Mouse (Mus musculus) hindbrain, embryonic 16.5 days (tissue): ENCODE measurements at regions not wholly inside any gene's neighbourhood (a gene's known extent, or its start where the extent isn't known, plus 50 kb on each side); places are given as distances from the start of the nearest gene placed in this dataset.
"Not testable (repeated sequence)": the region's sequence is repeated elsewhere in the genome, so short reads cannot be mapped to it uniquely, and the experiment has no call there.

ENCODE experiments used
- ATAC-seq: fragments of 200-750 bp; cut with Nextera tagmentation; 2 replicates; pipeline ENCODE4 v1.8.0; 2017; ENCODE audit warnings: moderate TSS enrichment, moderate library complexity
- H3K27ac ChIP-seq: fragments of 300-500 bp; sonication (generic); 2 replicates; pipeline ENCODE4 v1.5.1; 2014; ENCODE audit warnings: low read depth, mild to moderate bottlenecking, control low read depth, low read length, moderate library complexity
- H3K27me3 ChIP-seq: fragments of 300-500 bp; sonication (generic); replicated peaks from 2 replicates; pipeline ENCODE4 v1.6.1; 2014; ENCODE audit warnings: low read length; ENCODE audit not compliant: control insufficient read depth, insufficient read depth
- H3K36me3 ChIP-seq: fragments of 300-500 bp; sonication (generic); 2 replicates; pipeline ENCODE4 v1.6.1; 2014; ENCODE audit warnings: mild to moderate bottlenecking, low read length, moderate library complexity, mixed read lengths; ENCODE audit not compliant: control insufficient read depth, insufficient read depth
- H3K4me1 ChIP-seq: fragments of 300-500 bp; sonication (generic); 2 replicates; pipeline ENCODE4 v1.6.1; 2014; ENCODE audit warnings: low read depth, low read length; ENCODE audit not compliant: control insufficient read depth, insufficient read depth
- H3K4me2 ChIP-seq: fragments of 300-500 bp; sonication (generic); 2 replicates; pipeline ENCODE4 v1.6.1; 2014; ENCODE audit warnings: mild to moderate bottlenecking, low read length, control low read depth, moderate library complexity
- H3K4me3 ChIP-seq: fragments of 300-500 bp; sonication (generic); 2 replicates; pipeline ENCODE4 v1.5.1; 2014; ENCODE audit warnings: mild to moderate bottlenecking, low read length, control low read depth, moderate library complexity
- H3K9ac ChIP-seq: fragments of 300-500 bp; sonication (generic); 2 replicates; pipeline ENCODE4 v1.6.1; 2014; ENCODE audit warnings: low read depth, mild to moderate bottlenecking, control low read depth, low read length, moderate library complexity
- H3K9me3 ChIP-seq: fragments of 300-500 bp; sonication (generic); 2 replicates; pipeline ENCODE4 v1.6.1; 2014; ENCODE audit warnings: mild to moderate bottlenecking, low read length, moderate library complexity; ENCODE audit not compliant: control insufficient read depth
- WGBS: fragments of 180-500 bp; shearing (Covaris S2); extraction: QIAGEN DNeasy Blood & Tissue Kit; methylation state at CpG from one replicate; pipeline ENCODE4 v1.1.7; 2014; 5-methylcytosine and 5-hydroxymethylcytosine counted together

DNA sequence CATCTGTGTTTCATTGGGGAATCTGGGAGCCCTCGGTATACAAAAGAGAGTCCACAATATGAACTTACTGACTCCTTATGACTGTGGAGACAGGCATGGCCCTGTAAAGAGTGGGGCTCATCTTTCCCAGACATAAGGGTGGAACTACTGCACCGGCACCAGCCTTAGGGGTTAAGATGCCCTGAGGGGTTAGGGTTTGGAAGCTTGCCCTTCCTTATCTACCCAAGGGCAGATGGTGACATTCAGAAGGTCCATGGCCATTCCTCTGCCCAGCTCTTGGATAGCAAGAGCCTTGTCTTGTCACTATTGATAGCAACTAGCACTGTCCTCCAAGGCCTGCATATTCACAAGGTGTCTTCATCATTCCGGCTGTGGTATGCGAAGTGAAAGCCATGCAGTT, 181.5 kb downstream of the Opa1 start:
- no peak overlapping the region for H3K4me3 ChIP-seq
- no peak for ATAC-seq
- H3K27ac ChIP-seq: no peak overlapping the region
- WGBS: 96% methylated on average over 4 of the region's 4 CpGs
- no peak overlapping the region for H3K4me2 ChIP-seq
- no peak overlapping the region for H3K9ac ChIP-seq
- H3K36me3 ChIP-seq: no peaks in the 10 kb centered on the region
- no peaks in the 10 kb centered on the region for H3K4me1 ChIP-seq
- H3K27me3 ChIP-seq: no peaks in the 10 kb centered on the region
- H3K9me3 ChIP-seq: no peaks in the 10 kb centered on the region

DNA sequence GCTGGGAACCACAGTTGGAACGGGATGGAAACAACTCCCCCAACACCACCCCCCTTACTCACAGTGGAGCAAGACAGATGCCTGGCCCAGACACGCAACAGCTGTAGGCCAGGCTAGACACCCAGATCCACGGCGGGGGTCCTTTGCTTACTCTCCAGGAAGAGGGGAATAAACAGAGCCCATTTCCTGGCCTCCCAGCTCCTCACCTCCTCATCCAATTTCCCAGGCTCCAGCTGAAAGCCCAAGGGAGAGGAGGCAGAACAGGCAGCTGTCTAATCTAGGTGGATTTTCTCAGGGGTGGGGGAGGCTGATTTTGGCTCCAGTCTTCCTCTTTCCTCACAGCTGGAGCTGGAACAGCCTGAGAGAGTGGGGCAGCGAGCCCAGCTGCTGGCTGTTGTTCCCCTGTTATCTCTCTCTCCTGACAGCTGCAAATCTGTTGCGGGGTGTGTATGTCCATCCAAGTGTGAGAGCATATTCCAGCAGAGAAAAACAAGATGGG, 182.7 kb downstream of the Opa1 start:
- H3K27ac ChIP-seq: no peak overlapping the region
- no peaks in the 10 kb centered on the region for H3K36me3 ChIP-seq
- H3K27me3 ChIP-seq: no peaks in the 10 kb centered on the region
- H3K4me1 ChIP-seq: no peaks in the 10 kb centered on the region
- peak; percentile 24; the same call in 1 of the 2 replicates for ATAC-seq
- H3K4me3 ChIP-seq: no peak overlapping the region
- no peak overlapping the region for H3K9ac ChIP-seq
- WGBS: 42% methylated on average over 6 of the region's 6 CpGs
- no peak overlapping the region for H3K4me2 ChIP-seq
- H3K9me3 ChIP-seq: no peaks in the 10 kb centered on the region

DNA sequence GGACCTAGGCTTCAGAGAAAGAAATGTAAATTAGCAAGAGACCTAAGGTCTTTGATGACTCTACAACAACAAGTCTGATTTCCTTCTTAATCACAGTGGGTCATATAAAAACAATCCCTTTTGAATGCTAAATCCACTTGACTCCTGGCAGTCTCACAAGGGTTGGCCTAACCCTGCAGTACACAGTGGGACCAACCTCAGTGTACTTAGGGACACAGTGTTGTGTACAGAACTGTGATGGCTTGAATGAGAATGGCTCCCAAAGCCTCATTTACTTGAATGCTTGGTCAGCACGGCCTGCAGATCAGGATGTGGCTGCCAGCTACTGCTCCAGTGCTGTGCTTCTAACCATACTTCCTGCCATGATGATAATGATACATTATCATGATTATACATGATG, 185.2 kb downstream of the Opa1 start:
- Histone ChIP-seq H3K36me3 (no peaks in the 10 kb centered on the region), H3K4me3 (no peak overlapping the region), H3K27ac (no peak overlapping the region), H3K27me3 (no peaks in the 10 kb centered on the region), H3K4me2 (no peak overlapping the region), H3K9me3 (no peaks in the 10 kb centered on the region), H3K4me1 (no peaks in the 10 kb centered on the region), H3K9ac (no peak overlapping the region)
- ATAC-seq: no peak
- 91% methylated on average over 1 of the region's 1 CpGs for WGBS

DNA sequence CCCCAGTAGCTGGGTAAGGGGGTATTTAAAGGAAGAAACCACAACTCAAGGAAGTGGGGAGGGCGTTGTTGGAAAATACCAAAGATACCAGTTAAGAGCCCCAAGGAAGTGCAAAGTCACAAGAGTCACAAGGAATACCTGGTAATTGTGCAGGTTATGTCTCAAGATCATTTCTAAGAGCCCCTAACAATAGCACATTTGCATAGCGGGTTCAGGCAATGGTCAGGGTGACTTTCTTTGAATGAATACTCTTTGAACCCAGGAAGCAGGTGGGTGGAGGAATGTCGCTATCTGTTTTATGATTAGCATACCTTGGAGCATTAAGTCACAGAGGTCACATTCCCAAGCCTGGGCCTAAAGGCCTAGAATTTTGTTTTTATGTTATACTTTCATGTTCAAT, 186.7 kb downstream of the Opa1 start:
- WGBS: 97% methylated on average over 3 of the region's 3 CpGs
- H3K4me2 ChIP-seq, ATAC-seq, H3K27ac ChIP-seq, H3K27me3 ChIP-seq, H3K9me3 ChIP-seq, H3K4me3 ChIP-seq, H3K36me3 ChIP-seq, H3K9ac ChIP-seq, H3K4me1 ChIP-seq: not testable (repeated sequence)

DNA sequence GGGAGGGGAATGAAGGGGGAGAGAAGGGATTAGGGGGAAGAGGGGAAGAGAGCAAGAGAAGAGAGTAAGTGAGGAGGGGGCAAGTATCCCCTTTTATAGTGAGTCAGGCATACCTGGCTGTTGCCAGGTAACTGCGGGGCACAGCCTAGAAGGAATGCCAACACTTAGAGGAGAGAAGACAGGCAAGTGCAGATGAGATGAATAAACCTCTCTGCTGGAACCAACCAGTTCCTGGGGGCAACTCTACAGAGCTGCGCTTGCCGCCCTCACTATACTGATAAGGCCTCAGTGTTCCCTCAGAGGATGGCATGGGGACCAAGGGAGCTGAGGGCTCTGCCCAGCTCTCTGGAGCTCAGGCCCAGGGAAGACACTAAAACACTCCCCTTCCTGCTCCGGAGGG, 192.2 kb downstream of the Opa1 start:
- WGBS: 40% methylated on average over 4 of the region's 4 CpGs
- Histone ChIP-seq H3K4me3 (no peak overlapping the region), H3K4me2 (no peak overlapping the region), H3K9me3 (no peaks in the 10 kb centered on the region), H3K9ac (no peak overlapping the region), H3K36me3 (no peaks in the 10 kb centered on the region), H3K4me1 (peaks cover 6% of the 10 kb centered on the region), H3K27me3 (no peaks in the 10 kb centered on the region), H3K27ac (no peak overlapping the region)
- peak; percentile 42 for ATAC-seq

DNA sequence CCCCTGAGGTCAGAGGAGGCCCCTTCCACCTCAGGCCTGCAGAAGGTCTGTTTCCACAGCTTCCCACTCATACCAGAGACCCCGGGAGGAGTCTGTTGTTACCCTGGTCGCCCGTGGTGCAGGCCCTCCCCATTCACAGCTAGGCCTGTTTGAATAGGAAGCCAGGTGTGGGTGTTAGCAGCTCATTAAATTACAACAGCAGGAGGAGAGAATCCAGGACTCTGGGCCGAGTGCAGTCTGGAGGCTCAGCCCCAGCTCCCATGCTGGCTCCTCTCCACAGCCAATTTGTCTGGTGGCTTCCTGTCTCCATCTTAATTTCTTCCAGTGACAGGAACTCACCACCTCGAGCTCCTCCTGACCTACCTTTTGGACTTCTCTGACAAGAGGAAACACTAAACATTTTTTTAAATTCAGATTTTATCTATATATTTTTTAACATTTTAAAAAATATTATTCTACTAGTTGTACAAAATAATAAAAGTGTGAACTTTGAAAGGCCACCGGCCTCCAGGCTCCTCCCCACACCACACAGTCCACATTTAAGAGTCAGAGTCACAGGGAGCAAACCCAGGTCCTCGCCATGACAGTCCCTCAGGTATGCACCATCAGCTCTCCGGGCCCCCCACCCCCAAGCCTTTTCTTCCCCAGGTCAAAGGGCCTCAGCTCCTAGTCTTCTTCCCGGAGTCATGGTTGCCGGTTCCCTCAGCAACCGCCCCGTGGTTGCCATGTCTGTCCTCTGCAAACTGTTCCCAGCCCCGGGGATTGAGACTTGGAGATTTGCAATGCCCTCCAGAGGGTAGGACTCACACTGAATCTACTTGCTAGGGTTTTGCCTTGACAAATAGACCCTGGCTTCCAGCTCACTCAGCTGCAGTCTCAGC, 192.8 kb downstream of the Opa1 start:
- ATAC-seq: peak; percentile 52; the same call in 1 of the 2 replicates

DNA sequence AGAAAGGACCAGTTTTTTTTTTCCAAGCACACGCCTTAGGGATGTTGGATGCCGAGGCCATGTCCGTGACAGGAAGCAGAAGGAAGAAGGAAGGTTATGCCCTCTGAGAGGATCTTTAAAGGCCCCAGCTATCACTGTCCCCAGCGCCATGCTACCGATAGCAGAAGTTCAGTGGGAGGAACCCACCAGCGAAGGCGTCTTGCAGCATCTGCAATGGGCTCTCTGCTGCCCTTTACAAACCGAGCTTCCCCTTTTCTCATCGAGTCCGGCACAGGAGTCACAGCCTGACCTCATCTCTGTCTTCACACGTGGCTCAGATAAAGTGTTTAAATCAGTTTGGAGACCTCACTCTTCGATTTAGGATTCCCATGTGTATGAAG, 193.5 kb downstream of the Opa1 start:
- H3K27ac ChIP-seq: no peak overlapping the region
- no peaks in the 10 kb centered on the region for H3K9me3 ChIP-seq
- no peak overlapping the region for H3K9ac ChIP-seq
- H3K4me3 ChIP-seq: no peak overlapping the region
- no peaks in the 10 kb centered on the region; the same call in 1 of the 2 replicates for H3K27me3 ChIP-seq
- no peak overlapping the region for H3K4me2 ChIP-seq
- no peaks in the 10 kb centered on the region for H3K36me3 ChIP-seq
- no peak for ATAC-seq
- WGBS: 59% methylated on average over 12 of the region's 12 CpGs
- H3K4me1 ChIP-seq: peaks cover 6% of the 10 kb centered on the region

More for the DNA sequence above, 192.8 kb downstream of the Opa1 start:
- no peaks in the 10 kb centered on the region; the same call in 1 of the 2 replicates for H3K27me3 ChIP-seq
- 14% methylated on average over 13 of the region's 13 CpGs for whole genome bisulfite sequencing
- no peak overlapping the region for H3K4me3 ChIP-seq
- H3K27ac ChIP-seq: no peak overlapping the region
- H3K4me1 ChIP-seq: peaks cover 6% of the 10 kb centered on the region
- no peak overlapping the region for H3K9ac ChIP-seq
- H3K36me3 ChIP-seq: no peaks in the 10 kb centered on the region
- H3K9me3 ChIP-seq: no peaks in the 10 kb centered on the region
- H3K4me2 ChIP-seq: no peak overlapping the region

DNA sequence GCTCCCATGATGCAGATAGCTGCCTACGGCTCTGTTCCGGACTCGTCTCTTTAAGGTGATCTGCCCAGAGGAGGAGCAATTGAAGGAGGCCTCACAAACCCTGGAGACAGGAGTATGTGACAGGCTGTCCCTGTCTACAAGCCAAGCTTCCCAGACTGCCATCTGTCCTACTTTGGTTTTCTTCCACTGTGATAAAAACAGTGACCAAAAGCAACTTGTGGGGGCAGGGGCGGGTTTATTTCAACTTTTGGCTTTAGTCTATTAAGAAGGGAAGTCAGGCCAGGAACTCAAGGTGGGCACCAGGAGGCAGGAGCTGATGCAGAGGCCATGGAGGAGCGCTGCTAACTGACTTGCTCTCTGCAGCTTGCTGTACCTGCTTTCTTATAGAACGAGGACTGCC, 193.9 kb downstream of the Opa1 start:
- peaks cover 6% of the 10 kb centered on the region for H3K4me1 ChIP-seq
- H3K36me3 ChIP-seq: no peaks in the 10 kb centered on the region
- H3K9me3 ChIP-seq: no peaks in the 10 kb centered on the region
- no peaks in the 10 kb centered on the region; the same call in 1 of the 2 replicates for H3K27me3 ChIP-seq
- 90% methylated on average over 6 of the region's 6 CpGs for WGBS
- H3K27ac ChIP-seq: no peak overlapping the region
- H3K4me2 ChIP-seq: no peak overlapping the region
- ATAC-seq: no peak
- H3K9ac ChIP-seq: no peak overlapping the region
- H3K4me3 ChIP-seq: no peak overlapping the region

DNA sequence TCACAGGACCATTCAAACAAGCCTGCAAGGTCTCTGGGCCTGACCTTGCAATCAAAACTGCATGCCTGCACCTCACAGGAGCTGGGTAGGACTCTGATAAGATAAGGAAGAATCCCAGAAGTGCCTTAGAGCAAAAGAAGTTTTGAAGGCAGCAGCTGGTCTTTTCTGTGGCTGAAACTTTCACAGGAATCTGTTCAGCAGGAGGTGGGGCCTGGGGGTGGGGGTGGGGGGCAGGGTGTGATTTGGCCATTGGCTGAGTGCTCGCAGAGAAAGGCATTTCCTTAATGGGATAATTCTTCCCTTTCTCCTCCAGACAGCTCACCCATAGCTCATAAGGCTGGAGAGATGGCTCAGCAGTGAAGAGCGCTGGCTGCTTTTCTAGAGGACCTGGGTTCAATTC, 195.8 kb downstream of the Opa1 start:
- no peaks in the 10 kb centered on the region; the same call in 1 of the 2 replicates for H3K27me3 ChIP-seq
- H3K9ac ChIP-seq: no peak overlapping the region
- H3K4me1 ChIP-seq: peaks cover 6% of the 10 kb centered on the region
- no peak overlapping the region for H3K27ac ChIP-seq
- no peaks in the 10 kb centered on the region for H3K9me3 ChIP-seq
- WGBS: 47% methylated on average over 2 of the region's 2 CpGs
- H3K4me3 ChIP-seq: no peak overlapping the region
- no peak overlapping the region for H3K4me2 ChIP-seq
- no peak for ATAC-seq
- no peaks in the 10 kb centered on the region for H3K36me3 ChIP-seq
